Mouse (Mus musculus) ovary, adult 18-20 months (tissue): ENCODE results near the gene Gm49721.
"Not testable (repeated sequence)": the region's sequence is repeated elsewhere in the genome, so short reads cannot be mapped to it uniquely, and the experiment has no call there.

Experiments used
- DNase-seq: peaks from one replicate; pipeline ENCODE4 v3.0.0; 2022; ENCODE audit warnings: low spot score, mixed read lengths

Gm49721 gene

GRCm38 (mm10) chr17:7075519-7075918 lies 96.8 kb downstream of the Gm49721 start:
- not testable (repeated sequence) for DNase-seq

- DNase-seq, result not testable (repeated sequence)
Observed at GRCm38 (mm10) chr17:7079558-7079957, 100.9 kb downstream of the Gm49721 start.

GRCm38 (mm10) chr17:7084523-7084922 lies 105.8 kb downstream of the Gm49721 start:
- DNase-seq, result not testable (repeated sequence)

GRCm38 (mm10) chr17:7085469-7086168 lies 106.9 kb downstream of the Gm49721 start:
- DNase-seq, result not testable (repeated sequence)

- DNase-seq, result not testable (repeated sequence)
Observed at GRCm38 (mm10) chr17:7086836-7087235, 108.1 kb downstream of the Gm49721 start.
